Mouse (Mus musculus) heart, adult 2 months (tissue): ENCODE results near the gene Cmtm6.

Source experiments
- CTCF ChIP-seq: fragments of 200-600 bp; IDR thresholded peaks from 2 replicates; pipeline ENCODE4 v1.8.1; 2022; ENCODE audit warnings: antibody characterized with exemption, mild to moderate bottlenecking, moderate library complexity
- EP300 ChIP-seq: fragments of 200-500 bp; IDR thresholded peaks from 2 replicates; pipeline ENCODE4 v1.6.1; 2011; ENCODE audit warnings: low read depth, low read length, control low read depth; ENCODE audit not compliant: insufficient read depth
- POLR2A ChIP-seq: fragments of 200-500 bp; IDR thresholded peaks from 2 replicates; pipeline ENCODE4 v1.6.1; 2011; ENCODE audit warnings: mild to moderate bottlenecking, low read depth, low read length, control low read depth; ENCODE audit not compliant: insufficient read depth

- no peak for TF ChIP-seq CTCF
- no peak for TF ChIP-seq POLR2A
- TF ChIP-seq EP300 = no peak
Measured at GRCm38 (mm10) chr9:114779984-114780745, 49.2 kb downstream of the Cmtm6 start.
